Mouse (Mus musculus) forebrain, embryonic 16.5 days (tissue): ENCODE measurements around the gene Tbxas1. TPM values are rescaled to one million over a fixed set of nuclear protein-coding genes. Genes with fewer than 3 reads are reported as not detected.

Experiments
- ATAC-seq: fragments of 200-750 bp; cut with Nextera tagmentation; 2 replicates; pipeline ENCODE4 v1.8.0; 2017; ENCODE audit warnings: mild to moderate bottlenecking, moderate library complexity
- H3K27ac ChIP-seq: fragments of 300-500 bp; sonication (generic); 2 replicates; pipeline ENCODE4 v1.5.1; 2014; ENCODE audit warnings: low read length, control low read depth
- H3K27me3 ChIP-seq: fragments of 300-500 bp; sonication (generic); replicated peaks from 2 replicates; pipeline ENCODE4 v1.6.1; 2014; ENCODE audit warnings: low read length; ENCODE audit not compliant: control insufficient read depth, insufficient read depth
- H3K36me3 ChIP-seq: fragments of 300-500 bp; sonication (generic); 2 replicates; pipeline ENCODE4 v1.6.1; 2014; ENCODE audit not compliant: control insufficient read depth, insufficient read depth
- H3K4me1 ChIP-seq: fragments of 300-500 bp; sonication (generic); replicated peaks from 2 replicates; pipeline ENCODE4 v1.6.1; 2014; ENCODE audit warnings: low read length; ENCODE audit not compliant: control insufficient read depth, insufficient read depth
- H3K4me2 ChIP-seq: fragments of 300-500 bp; sonication (generic); 2 replicates; pipeline ENCODE4 v1.6.1; 2014; ENCODE audit warnings: mild to moderate bottlenecking, low read length, control low read depth
- H3K4me3 ChIP-seq: fragments of 300-500 bp; sonication (generic); replicated peaks from 2 replicates; pipeline ENCODE4 v1.5.1; 2014; ENCODE audit warnings: mild to moderate bottlenecking, low read length, control low read depth
- H3K9ac ChIP-seq: fragments of 300-500 bp; sonication (generic); replicated peaks from 2 replicates; pipeline ENCODE4 v1.6.1; 2014; ENCODE audit warnings: low read depth, low read length, control low read depth
- H3K9me3 ChIP-seq: fragments of 300-500 bp; sonication (generic); 2 replicates; pipeline ENCODE4 v1.6.1; 2016; ENCODE audit warnings: low read length; ENCODE audit not compliant: control insufficient read depth
- WGBS: fragments of 180-500 bp; shearing (Covaris S2); extraction: QIAGEN DNeasy Blood & Tissue Kit; methylation state at CpG from one replicate; pipeline ENCODE4 v1.1.7; 2014; 5-methylcytosine and 5-hydroxymethylcytosine counted together
- polyA plus RNA-seq: library from polyadenylated mRNA; unstranded; fragments of >200 nt; fragmentation: Nextera tagmentation; extraction: Ambion mirVana; gene quantifications from 2 replicates; pipeline ENCODE4 v1.2.1, GENCODE M21; 2015

Tbxas1 gene
- polyA plus RNA-seq, 1 experiment from 2014 or later, result 1.1 TPM

- H3K36me3 ChIP-seq, result no peaks in the 10 kb centered on the region
- no peak overlapping the region for H3K27ac ChIP-seq
- H3K27me3 ChIP-seq, result no peaks in the 10 kb centered on the region
- H3K9ac ChIP-seq, result no peak overlapping the region
- ATAC-seq, result no peak
- H3K4me2 ChIP-seq, result no peak overlapping the region
- no peaks in the 10 kb centered on the region for H3K4me1 ChIP-seq
- no peak overlapping the region for H3K4me3 ChIP-seq
- WGBS, result 86% methylated on average over 2 of the region's 2 CpGs
- no peaks in the 10 kb centered on the region for H3K9me3 ChIP-seq
These were observed 101.2 kb downstream of the Tbxas1 start for GRCm38 (mm10) chr6:38976355-38976754.

GRCm38 (mm10) chr6:38980921-38981715 lies 105.9 kb downstream of the Tbxas1 start:
- Histone ChIP-seq H3K9ac (no peak overlapping the region), H3K9me3 (no peaks in the 10 kb centered on the region), H3K27ac (no peak overlapping the region), H3K4me3 (no peak overlapping the region), H3K4me1 (no peaks in the 10 kb centered on the region), H3K4me2 (no peak overlapping the region), H3K27me3 (no peaks in the 10 kb centered on the region), H3K36me3 (no peaks in the 10 kb centered on the region)
- ATAC-seq, result no peak
- 83% methylated on average over 11 of the region's 11 CpGs for WGBS

- Histone ChIP-seq H3K36me3 (no peaks in the 10 kb centered on the region), H3K4me1 (no peaks in the 10 kb centered on the region), H3K27me3 (no peaks in the 10 kb centered on the region), H3K9ac (no peak overlapping the region), H3K9me3 (no peaks in the 10 kb centered on the region), H3K27ac (no peak overlapping the region), H3K4me2 (no peak overlapping the region), H3K4me3 (no peak overlapping the region)
- 96% methylated on average over 8 of the region's 8 CpGs for WGBS
- no peak for ATAC-seq
These were observed 106.9 kb downstream of the Tbxas1 start for GRCm38 (mm10) chr6:38982071-38982470.

- Histone ChIP-seq H3K9ac (no peak overlapping the region), H3K27ac (no peak overlapping the region), H3K4me1 (no peaks in the 10 kb centered on the region), H3K4me2 (no peak overlapping the region), H3K36me3 (no peaks in the 10 kb centered on the region), H3K9me3 (no peaks in the 10 kb centered on the region), H3K4me3 (no peak overlapping the region), H3K27me3 (no peaks in the 10 kb centered on the region)
- WGBS, result 79% methylated on average over 4 of the region's 4 CpGs
- ATAC-seq, result no peak
These were observed 107.5 kb downstream of the Tbxas1 start for GRCm38 (mm10) chr6:38982656-38983055.

- no peak overlapping the region for H3K9ac ChIP-seq
- no peak overlapping the region for H3K4me3 ChIP-seq
- 56% methylated on average over 7 of the region's 7 CpGs for WGBS
- no peak overlapping the region for H3K27ac ChIP-seq
- ATAC-seq, result no peak
- H3K9me3 ChIP-seq, result no peaks in the 10 kb centered on the region
- H3K4me1 ChIP-seq, result no peaks in the 10 kb centered on the region
- H3K27me3 ChIP-seq, result no peaks in the 10 kb centered on the region
- no peak overlapping the region for H3K4me2 ChIP-seq
- no peaks in the 10 kb centered on the region for H3K36me3 ChIP-seq
These were observed 107.9 kb downstream of the Tbxas1 start for GRCm38 (mm10) chr6:38983060-38983459.

GRCm38 (mm10) chr6:38984626-38985025 lies 109.4 kb downstream of the Tbxas1 start:
- 95% methylated on average over 2 of the region's 2 CpGs for WGBS
- H3K9ac ChIP-seq, result no peak overlapping the region
- ATAC-seq, result no peak
- no peaks in the 10 kb centered on the region for H3K36me3 ChIP-seq
- H3K9me3 ChIP-seq, result no peaks in the 10 kb centered on the region
- no peak overlapping the region for H3K4me3 ChIP-seq
- H3K4me1 ChIP-seq, result no peaks in the 10 kb centered on the region
- no peaks in the 10 kb centered on the region for H3K27me3 ChIP-seq
- H3K4me2 ChIP-seq, result no peak overlapping the region
- no peak overlapping the region for H3K27ac ChIP-seq

GRCm38 (mm10) chr6:38986641-38987040 lies 111.4 kb downstream of the Tbxas1 start:
- Histone ChIP-seq H3K27ac (no peak overlapping the region), H3K27me3 (no peaks in the 10 kb centered on the region), H3K4me2 (no peak overlapping the region), H3K4me1 (no peaks in the 10 kb centered on the region), H3K9me3 (no peaks in the 10 kb centered on the region), H3K9ac (no peak overlapping the region), H3K36me3 (no peaks in the 10 kb centered on the region), H3K4me3 (no peak overlapping the region)
- no peak for ATAC-seq
- WGBS, result 62% methylated on average over 10 of the region's 10 CpGs

- no peak for ATAC-seq
- no peak overlapping the region for H3K4me3 ChIP-seq
- no peak overlapping the region for H3K27ac ChIP-seq
- H3K4me1 ChIP-seq, result no peaks in the 10 kb centered on the region
- H3K36me3 ChIP-seq, result no peaks in the 10 kb centered on the region
- H3K9me3 ChIP-seq, result no peaks in the 10 kb centered on the region
- no peaks in the 10 kb centered on the region for H3K27me3 ChIP-seq
- WGBS, result 60% methylated on average over 4 of the region's 4 CpGs
- no peak overlapping the region for H3K4me2 ChIP-seq
- no peak overlapping the region for H3K9ac ChIP-seq
These were observed 116.8 kb downstream of the Tbxas1 start for GRCm38 (mm10) chr6:38992016-38992415.

GRCm38 (mm10) chr6:38995774-38996173 lies 120.6 kb downstream of the Tbxas1 start:
- Histone ChIP-seq H3K4me2 (no peak overlapping the region), H3K9me3 (no peaks in the 10 kb centered on the region), H3K36me3 (no peaks in the 10 kb centered on the region), H3K9ac (no peak overlapping the region), H3K4me1 (no peaks in the 10 kb centered on the region), H3K4me3 (no peak overlapping the region), H3K27ac (no peak overlapping the region), H3K27me3 (no peaks in the 10 kb centered on the region)
- no peak for ATAC-seq
- 86% methylated on average over 3 of the region's 3 CpGs for WGBS

- WGBS, result 87% methylated on average over 4 of the region's 4 CpGs
- no peak overlapping the region for H3K27ac ChIP-seq
- no peak overlapping the region for H3K4me3 ChIP-seq
- H3K36me3 ChIP-seq, result no peaks in the 10 kb centered on the region
- H3K9ac ChIP-seq, result no peak overlapping the region
- ATAC-seq, result no peak
- no peaks in the 10 kb centered on the region for H3K27me3 ChIP-seq
- H3K9me3 ChIP-seq, result no peaks in the 10 kb centered on the region
- H3K4me1 ChIP-seq, result no peaks in the 10 kb centered on the region
- no peak overlapping the region for H3K4me2 ChIP-seq
These were observed 122.6 kb downstream of the Tbxas1 start for GRCm38 (mm10) chr6:38997838-38998237.
